Mouse (Mus musculus) cerebellum, adult 2 months (tissue): ENCODE data around the gene Dlgap4. TPM values are rescaled to one million over a fixed set of nuclear protein-coding genes. Genes with fewer than 3 reads are reported as not detected.

Experiments used
- DNase-seq, 2 experiments: peaks; one replicate each; pipeline ENCODE4 v3.0.0; 2021
- H3K27ac ChIP-seq: fragments of 200-500 bp; 2 replicates; pipeline ENCODE4 v1.5.1; 2012; ENCODE audit warnings: low read length, control low read depth, inconsistent platforms; ENCODE audit not compliant: insufficient read depth
- H3K27me3 ChIP-seq: fragments of 200-500 bp; 2 replicates; pipeline ENCODE4 v1.6.1; 2012; ENCODE audit warnings: inconsistent platforms, mild to moderate bottlenecking, low read length, moderate library complexity; ENCODE audit not compliant: control insufficient read depth, insufficient read depth
- H3K4me1 ChIP-seq: fragments of 200-500 bp; 2 replicates; pipeline ENCODE4 v1.6.1; 2011; ENCODE audit warnings: low read length; ENCODE audit not compliant: control insufficient read depth, insufficient read depth
- H3K4me3 ChIP-seq: fragments of 200-500 bp; replicated peaks from 2 replicates; pipeline ENCODE3; 2011; ENCODE audit warnings: mild to moderate bottlenecking, low read depth, low read length, control low read depth; ENCODE audit not compliant: insufficient read depth
- CTCF ChIP-seq: fragments of 200-500 bp; IDR thresholded peaks from 2 replicates; pipeline ENCODE4 v1.5.1; 2011; ENCODE audit warnings: low read depth, mild to moderate bottlenecking, control low read depth, low read length, moderate library complexity, borderline replicate concordance; ENCODE audit not compliant: insufficient read depth
- POLR2A ChIP-seq: fragments of 200-500 bp; IDR thresholded peaks from 2 replicates; pipeline ENCODE4 v1.6.1; 2011; ENCODE audit warnings: low read length, control low read depth, borderline replicate concordance; ENCODE audit not compliant: insufficient read depth
- WGBS: fragments of 180-500 bp; shearing (Covaris S2); methylation state at CpG from one replicate; pipeline ENCODE4 v1.1.7; 2018; 5-methylcytosine and 5-hydroxymethylcytosine counted together
- polyA plus RNA-seq: library from polyadenylated mRNA; depleted of rRNA; stranded (reverse); fragments of >200 nt; gene quantifications from 2 replicates; pipeline ENCODE4 v1.2.3, GENCODE M21; 2012

Gene Dlgap4
- polyA plus RNA-seq, 1 experiment: 130 TPM

- TF ChIP-seq POLR2A: no peak
- no peak for TF ChIP-seq CTCF
- Histone ChIP-seq H3K27ac (no peak overlapping the region), H3K27me3 (no peaks in the 10 kb centered on the region), H3K4me3 (no peak overlapping the region), H3K4me1 (peaks cover 3% of the 10 kb centered on the region; the same call in 1 of the 2 replicates)
- no peak for DNase-seq
- 94% methylated on average over 9 of the region's 9 CpGs for WGBS
These were observed 143.4 kb downstream of the Dlgap4 start for GRCm38 (mm10) chr2:156756937-156757336.

- Histone ChIP-seq H3K4me3 (no peak overlapping the region), H3K4me1 (peaks cover 3% of the 10 kb centered on the region; the same call in 1 of the 2 replicates), H3K27me3 (no peaks in the 10 kb centered on the region), H3K27ac (no peak overlapping the region)
- 66% methylated on average over 5 of the region's 5 CpGs for WGBS
- peak; percentile 47 to 59 for DNase-seq
- TF ChIP-seq POLR2A (no peak), CTCF (peak; percentile 40; the same call in 1 of the 2 replicates)
These were observed 147.5 kb downstream of the Dlgap4 start for GRCm38 (mm10) chr2:156760843-156761505.

GRCm38 (mm10) chr2:156761521-156762278 is 148.2 kb downstream of the Dlgap4 start:
- peak; percentile 44 to 45 for DNase-seq
- no peaks in the 10 kb centered on the region for H3K27me3 ChIP-seq
- WGBS: 47% methylated on average over 17 of the region's 17 CpGs
- H3K4me3 ChIP-seq: no peak overlapping the region
- H3K4me1 ChIP-seq: peaks cover 6% of the 10 kb centered on the region; the same call in 1 of the 2 replicates
- TF ChIP-seq CTCF: no peak
- no peak for TF ChIP-seq POLR2A
- no peak overlapping the region for H3K27ac ChIP-seq

- peaks cover 11% of the 10 kb centered on the region; the same call in 1 of the 2 replicates for H3K4me1 ChIP-seq
These were observed 149.0 kb downstream of the Dlgap4 start for GRCm38 (mm10) chr2:156762499-156762898.

GRCm38 (mm10) chr2:156763101-156763500 is 149.6 kb downstream of the Dlgap4 start:
- H3K4me3 ChIP-seq: no peak overlapping the region
- DNase-seq: peak in 1 of 2 experiments; percentile 37
- no peaks in the 10 kb centered on the region for H3K27me3 ChIP-seq
- peaks cover 11% of the 10 kb centered on the region; the same call in 1 of the 2 replicates for H3K4me1 ChIP-seq
- no peak for TF ChIP-seq CTCF
- no peak for TF ChIP-seq POLR2A
- no peak overlapping the region for H3K27ac ChIP-seq
- WGBS: 55% methylated on average over 11 of the region's 11 CpGs

More at GRCm38 (mm10) chr2:156762499-156762898, 149.0 kb downstream of the Dlgap4 start:
- no peak overlapping the region for H3K4me3 ChIP-seq
- DNase-seq: no peak
- WGBS: 58% methylated on average over 21 of the region's 21 CpGs
- H3K27ac ChIP-seq: no peak overlapping the region
- no peaks in the 10 kb centered on the region for H3K27me3 ChIP-seq
- TF ChIP-seq CTCF: no peak
- no peak for TF ChIP-seq POLR2A

GRCm38 (mm10) chr2:156764022-156764421 is 150.5 kb downstream of the Dlgap4 start:
- no peak for TF ChIP-seq CTCF
- no peak for TF ChIP-seq POLR2A
- H3K27ac ChIP-seq: no peak overlapping the region
- no peaks in the 10 kb centered on the region for H3K27me3 ChIP-seq
- no peak overlapping the region for H3K4me3 ChIP-seq
- DNase-seq: no peak
- H3K4me1 ChIP-seq: peaks cover 11% of the 10 kb centered on the region; the same call in 1 of the 2 replicates
- WGBS: 96% methylated on average over 10 of the region's 10 CpGs

GRCm38 (mm10) chr2:156764747-156765146 is 151.2 kb downstream of the Dlgap4 start:
- Histone ChIP-seq H3K27me3 (no peaks in the 10 kb centered on the region), H3K27ac (no peak overlapping the region), H3K4me3 (no peak overlapping the region), H3K4me1 (peaks cover 11% of the 10 kb centered on the region; the same call in 1 of the 2 replicates)
- TF ChIP-seq POLR2A (no peak), CTCF (no peak)
- WGBS: 56% methylated on average over 4 of the region's 4 CpGs
- DNase-seq: no peak

- no peak overlapping the region for H3K4me3 ChIP-seq
- no peaks in the 10 kb centered on the region for H3K27me3 ChIP-seq
- WGBS: 86% methylated on average over 8 of the region's 8 CpGs
- TF ChIP-seq POLR2A (no peak), CTCF (no peak)
- peaks cover 9% of the 10 kb centered on the region; the same call in 1 of the 2 replicates for H3K4me1 ChIP-seq
- DNase-seq: no peak
- H3K27ac ChIP-seq: no peak overlapping the region
These were observed 152.1 kb downstream of the Dlgap4 start for GRCm38 (mm10) chr2:156765593-156765992.
